Mouse (Mus musculus) CH12.LX (cell line): Measurements from ENCODE around the gene Zscan20.

Experiments used
- CHD1 ChIP-seq: IDR thresholded peaks from 2 replicates; pipeline ENCODE4 v1.6.1; 2012; ENCODE audit warnings: low read depth, low read length, improper control_type of control experiment, inconsistent platforms
- CTCF ChIP-seq, 2 experiments: IDR thresholded peaks in 1 of 2; conservative IDR thresholded peaks in 1 of 2; 2 replicates each; pipeline ENCODE4 v1.5.1; 2011 to 2012; ENCODE audit warnings: low read depth in 2 of 2, low read length in 2 of 2, improper control_type of control experiment in 1 of 2, inconsistent platforms in 1 of 2, mild to moderate bottlenecking in 1 of 2, moderate library complexity in 1 of 2
- HCFC1 ChIP-seq: IDR thresholded peaks from 2 replicates; pipeline ENCODE4 v1.6.1; 2012; ENCODE audit warnings: low read depth, mild to moderate bottlenecking, inconsistent platforms, low read length, improper control_type of control experiment
- KAT2A ChIP-seq: IDR thresholded peaks from 2 replicates; pipeline ENCODE4 v1.6.1; 2012; ENCODE audit warnings: low read length, improper control_type of control experiment, inconsistent platforms; ENCODE audit not compliant: insufficient replicate concordance
- MAZ ChIP-seq: IDR thresholded peaks from 2 replicates; pipeline ENCODE4 v1.6.1; 2012; ENCODE audit warnings: low read depth, mild to moderate bottlenecking, inconsistent platforms, low read length, improper control_type of control experiment, moderate library complexity
- MYC ChIP-seq: IDR thresholded peaks from 2 replicates; pipeline ENCODE4 v1.6.1; 2011; ENCODE audit warnings: low read depth, mild to moderate bottlenecking, improper control_type of control experiment, low read length
- POLR2A ChIP-seq: IDR thresholded peaks from 2 replicates; pipeline ENCODE4 v1.6.1; 2011; ENCODE audit warnings: low read depth, mild to moderate bottlenecking, improper control_type of control experiment, low read length
- POLR2AphosphoS2 ChIP-seq: IDR thresholded peaks from 2 replicates; pipeline ENCODE4 v1.6.1; 2011; ENCODE audit warnings: low read depth, low read length, improper control_type of control experiment
- RAD21 ChIP-seq: IDR thresholded peaks from 2 replicates; pipeline ENCODE4 v1.6.1; 2011; ENCODE audit warnings: low read depth, mild to moderate bottlenecking, low read length, improper control_type of control experiment, moderate library complexity
- SIN3A ChIP-seq: IDR thresholded peaks from 2 replicates; pipeline ENCODE4 v1.6.1; 2012; ENCODE audit warnings: low read length, improper control_type of control experiment, inconsistent platforms
- UBTF ChIP-seq: IDR thresholded peaks from 2 replicates; pipeline ENCODE4 v1.6.1; 2012; ENCODE audit warnings: low read depth, mild to moderate bottlenecking, inconsistent platforms, low read length, improper control_type of control experiment, moderate library complexity
- ZC3H11A ChIP-seq: IDR thresholded peaks from 2 replicates; pipeline ENCODE4 v1.6.1; 2012; ENCODE audit warnings: low read depth, mild to moderate bottlenecking, inconsistent platforms, low read length, improper control_type of control experiment
- ZKSCAN1 ChIP-seq: IDR thresholded peaks from 2 replicates; pipeline ENCODE4 v1.6.1; 2012; ENCODE audit warnings: low read depth, inconsistent platforms, low read length, improper control_type of control experiment, borderline replicate concordance
- ZNF384 ChIP-seq: IDR thresholded peaks from 2 replicates; pipeline ENCODE4 v1.6.1; 2012; ENCODE audit warnings: low read depth, low read length, improper control_type of control experiment, inconsistent platforms

DNA sequence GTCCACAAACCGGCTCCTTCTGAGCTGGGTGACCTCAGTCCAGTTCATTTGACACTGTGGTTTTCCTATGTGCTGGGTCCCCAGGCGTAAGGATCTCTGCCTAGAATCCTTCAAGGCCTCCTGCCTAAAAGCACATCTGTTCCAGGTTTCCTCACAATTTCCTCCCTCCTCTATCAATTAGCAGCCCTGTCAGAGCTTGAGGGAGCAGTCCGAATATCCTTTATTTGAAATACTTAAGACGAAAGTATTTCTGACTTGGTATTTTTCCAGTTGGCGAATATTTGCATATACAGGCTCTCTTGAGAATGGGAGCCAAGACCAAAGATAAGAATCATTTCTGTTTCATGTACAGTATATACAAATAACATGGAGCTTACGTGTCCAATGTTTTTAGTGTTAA lies 36.0 kb upstream of the Zscan20 start:
- TF ChIP-seq MAZ: no peak
- TF ChIP-seq ZNF384: no peak
- TF ChIP-seq CTCF (conservative IDR thresholded peaks at IDR 0.05 in 1 of 2, IDR thresholded peaks at IDR 0.05 in 1 of 2; ENCODE audit: low read depth in 2 of 2, low read length in 2 of 2): no peak
- TF ChIP-seq POLR2AphosphoS2: no peak
- no peak for TF ChIP-seq POLR2A
- TF ChIP-seq KAT2A: no peak
- no peak for TF ChIP-seq CHD1
- TF ChIP-seq MYC: no peak
- no peak for TF ChIP-seq RAD21
- TF ChIP-seq ZKSCAN1: no peak
- no peak for TF ChIP-seq HCFC1
- no peak for TF ChIP-seq ZC3H11A
- TF ChIP-seq SIN3A: no peak
- TF ChIP-seq UBTF: no peak
